Mouse (Mus musculus) CD4-positive, CD25-positive, alpha-beta regulatory T cell, adult 9 weeks (primary cell): ENCODE data around the gene Uncx. TPM values are rescaled to one million over a fixed set of nuclear protein-coding genes. Genes with fewer than 3 reads are reported as not detected.

Experiments used
- polyA plus RNA-seq: library from polyadenylated mRNA; unstranded; fragments of 100-300 nt; shearing (Covaris generic); gene quantifications from one replicate; pipeline ENCODE4 v1.2.1, GENCODE M21; 2017

Uncx gene
- not detected for polyA plus RNA-seq

GRCm38 (mm10) chr5:139543214-139543613, at the start of gene Uncx:
Gene Uncx (plus strand): TSS chr5:139543494.

Other genes starting within 250 kb of the Uncx start
- 1.7 TPM for gene Adap1, start 217.9 kb upstream of the Uncx start, polyA plus RNA-seq
- 49.7 TPM for gene Cox19, start 192.1 kb upstream of the Uncx start, polyA plus RNA-seq
- gene Cyp2w1, start 190.9 kb upstream of the Uncx start, polyA plus RNA-seq: not detected
- 9.7 TPM for gene Gpr146, start 165.8 kb upstream of the Uncx start, polyA plus RNA-seq
- gene C130050O18Rik, start 138.2 kb upstream of the Uncx start, polyA plus RNA-seq: 0.26 TPM
- gene Gper1, start 120.3 kb upstream of the Uncx start, polyA plus RNA-seq: not detected
- gene 3110082I17Rik, start 83.0 kb upstream of the Uncx start, polyA plus RNA-seq: 9.1 TPM
- gene Zfand2a, start 58.9 kb upstream of the Uncx start, polyA plus RNA-seq: 19.7 TPM
- gene Micall2, start 192.8 kb downstream of the Uncx start, polyA plus RNA-seq: 0.17 TPM
- gene Ints1, start 232.2 kb downstream of the Uncx start, polyA plus RNA-seq: 41.7 TPM
- gene Mafk, start 248.0 kb downstream of the Uncx start, polyA plus RNA-seq: 42.8 TPM